Mouse (Mus musculus): ENCODE measurements around the gene Cnnm2. TPM values are rescaled to one million over a fixed set of nuclear protein-coding genes. Genes with fewer than 3 reads are reported as not detected.

The Cnnm2 gene
- polyA plus RNA-seq, 1 experiment from 2014 or later = 8.1 TPM

DNA sequence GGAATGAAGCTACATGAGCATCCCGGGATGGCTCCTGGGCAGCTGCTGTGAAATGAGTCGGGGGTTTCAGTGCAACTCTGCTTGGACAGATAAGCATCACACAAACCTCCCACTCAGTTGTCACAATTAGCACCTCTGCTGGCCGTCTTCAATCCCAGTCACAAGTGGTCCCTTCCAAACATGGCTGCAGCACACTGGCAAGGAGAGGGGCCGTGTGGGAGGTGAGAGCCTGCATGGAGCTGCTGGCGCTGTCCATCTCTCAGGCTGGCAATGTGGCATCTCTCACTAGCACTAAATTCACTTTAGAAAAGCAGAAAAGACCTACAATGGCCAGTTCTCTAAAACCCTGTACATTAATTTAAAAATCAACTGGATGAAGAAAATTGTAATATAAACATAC, 136.8 kb downstream of the Cnnm2 start:
- Histone ChIP-seq H3K27ac (replicated peaks; ENCODE audit: low read depth, low read length) (no peak overlapping the region), H3K4me1 (ENCODE audit: control insufficient read depth, insufficient read depth, low read length) (no peaks in the 10 kb centered on the region), H3K4me2 (ENCODE audit: low read length) (no peak overlapping the region), H3K4me3 (replicated peaks; ENCODE audit: low read depth, low read length) (no peak overlapping the region), H3K9ac (replicated peaks; ENCODE audit: low read length) (no peak overlapping the region), H3K9me3 (ENCODE audit: control insufficient read depth, low read length) (no peaks in the 10 kb centered on the region; the same call in 1 of the 2 replicates), H3K36me3 (ENCODE audit: control insufficient read depth, insufficient read depth, low read length) (peaks cover 39% of the 10 kb centered on the region), H3K27me3 (ENCODE audit: control insufficient read depth, insufficient read depth, low read length) (no peaks in the 10 kb centered on the region)
- ATAC-seq (ENCODE audit: low FRiP score, low TSS enrichment) (no peak), DNase-seq (no peak)
- 93% methylated on average over 5 of the region's 5 CpGs for WGBS

GRCm38 (mm10) chr19:46899306-46899705, 137.9 kb downstream of the Cnnm2 start:
- no peak for ATAC-seq (ENCODE audit: low FRiP score, low TSS enrichment)
- H3K27ac ChIP-seq (replicated peaks; ENCODE audit: low read depth, low read length) = no peak overlapping the region
- H3K27me3 ChIP-seq (ENCODE audit: control insufficient read depth, insufficient read depth, low read length) = no peaks in the 10 kb centered on the region
- no peaks in the 10 kb centered on the region for H3K4me1 ChIP-seq (ENCODE audit: control insufficient read depth, insufficient read depth, low read length)
- no peak overlapping the region for H3K9ac ChIP-seq (replicated peaks; ENCODE audit: low read length)
- H3K9me3 ChIP-seq (ENCODE audit: control insufficient read depth, low read length) = no peaks in the 10 kb centered on the region; the same call in 1 of the 2 replicates
- 69% methylated on average over 5 of the region's 5 CpGs for WGBS
- H3K36me3 ChIP-seq (ENCODE audit: control insufficient read depth, insufficient read depth, low read length) = peaks cover 31% of the 10 kb centered on the region
- no peak for DNase-seq
- H3K4me3 ChIP-seq (replicated peaks; ENCODE audit: low read depth, low read length) = no peak overlapping the region
- H3K4me2 ChIP-seq (ENCODE audit: low read length) = no peak overlapping the region

DNA sequence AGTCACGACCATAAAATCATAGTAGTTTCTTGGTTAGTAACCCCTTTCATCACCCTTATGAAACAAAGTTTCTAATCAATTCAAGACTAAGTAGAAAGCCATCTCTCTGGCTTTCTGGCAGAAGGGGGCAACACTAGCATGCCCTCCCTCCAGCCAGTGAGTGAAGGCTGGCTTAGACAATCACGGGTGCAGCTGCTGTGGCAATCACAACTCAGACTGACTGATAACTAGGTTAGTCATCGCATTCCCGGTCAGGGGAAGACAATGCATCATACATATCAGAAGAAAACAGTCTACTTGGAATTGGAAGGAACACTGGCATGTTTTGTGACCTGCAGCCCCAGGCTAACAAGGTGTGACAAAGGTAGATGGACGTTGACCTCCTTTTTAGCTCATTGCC, 138.5 kb downstream of the Cnnm2 start:
- DNase-seq (no peak), ATAC-seq (ENCODE audit: low FRiP score, low TSS enrichment) (no peak)
- no peaks in the 10 kb centered on the region; the same call in 1 of the 2 replicates for H3K9me3 ChIP-seq (ENCODE audit: control insufficient read depth, low read length)
- H3K36me3 ChIP-seq (ENCODE audit: control insufficient read depth, insufficient read depth, low read length) = peaks cover 28% of the 10 kb centered on the region
- no peaks in the 10 kb centered on the region for H3K4me1 ChIP-seq (ENCODE audit: control insufficient read depth, insufficient read depth, low read length)
- H3K4me3 ChIP-seq (replicated peaks; ENCODE audit: low read depth, low read length) = no peak overlapping the region
- no peak overlapping the region for H3K27ac ChIP-seq (replicated peaks; ENCODE audit: low read depth, low read length)
- no peak overlapping the region for H3K4me2 ChIP-seq (ENCODE audit: low read length)
- no peak overlapping the region for H3K9ac ChIP-seq (replicated peaks; ENCODE audit: low read length)
- 79% methylated on average over 5 of the region's 5 CpGs for WGBS
- H3K27me3 ChIP-seq (ENCODE audit: control insufficient read depth, insufficient read depth, low read length) = no peaks in the 10 kb centered on the region

DNA sequence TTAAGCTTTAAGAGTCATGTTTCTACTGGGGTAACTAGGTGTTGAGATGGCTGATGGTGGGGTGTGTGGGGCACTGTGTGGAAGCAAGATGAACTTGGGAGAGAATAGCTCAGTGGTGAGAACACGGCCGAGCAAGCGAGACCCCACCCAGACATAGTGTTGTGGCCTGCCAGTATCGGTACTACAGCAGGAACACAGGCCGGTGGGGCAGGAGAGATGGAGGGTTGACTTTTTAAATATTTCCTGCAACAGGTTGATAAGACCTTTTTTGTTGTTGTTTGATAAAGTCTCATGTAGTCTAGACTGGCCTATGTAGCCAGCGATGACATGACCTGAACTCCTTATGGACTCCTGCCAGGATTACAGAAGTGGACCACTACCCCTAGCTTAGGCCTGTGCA, 139.4 kb downstream of the Cnnm2 start:
- no peak overlapping the region for H3K27ac ChIP-seq (replicated peaks; ENCODE audit: low read depth, low read length)
- H3K36me3 ChIP-seq (ENCODE audit: control insufficient read depth, insufficient read depth, low read length) = peaks cover 24% of the 10 kb centered on the region
- no peak overlapping the region for H3K9ac ChIP-seq (replicated peaks; ENCODE audit: low read length)
- no peaks in the 10 kb centered on the region for H3K27me3 ChIP-seq (ENCODE audit: control insufficient read depth, insufficient read depth, low read length)
- H3K4me1 ChIP-seq (ENCODE audit: control insufficient read depth, insufficient read depth, low read length) = no peaks in the 10 kb centered on the region
- H3K4me3 ChIP-seq (replicated peaks; ENCODE audit: low read depth, low read length) = no peak overlapping the region
- no peak for DNase-seq
- WGBS = 98% methylated on average over 6 of the region's 6 CpGs
- H3K4me2 ChIP-seq (ENCODE audit: low read length) = no peak overlapping the region
- no peaks in the 10 kb centered on the region; the same call in 1 of the 2 replicates for H3K9me3 ChIP-seq (ENCODE audit: control insufficient read depth, low read length)
- no peak for ATAC-seq (ENCODE audit: low FRiP score, low TSS enrichment)

- Histone ChIP-seq H3K9me3 (ENCODE audit: control insufficient read depth, low read length) (no peaks in the 10 kb centered on the region; the same call in 1 of the 2 replicates), H3K4me1 (ENCODE audit: control insufficient read depth, insufficient read depth, low read length) (no peaks in the 10 kb centered on the region)
- ATAC-seq (ENCODE audit: low FRiP score, low TSS enrichment) = no peak
These were observed 139.9 kb downstream of the Cnnm2 start for GRCm38 (mm10) chr19:46901323-46901722.

GRCm38 (mm10) chr19:46903379-46903778, 142.0 kb downstream of the Cnnm2 start:
- no peak overlapping the region for H3K27ac ChIP-seq (replicated peaks; ENCODE audit: low read depth, low read length)
- DNase-seq = no peak
- 92% methylated on average over 5 of the region's 5 CpGs for WGBS
- no peaks in the 10 kb centered on the region for H3K27me3 ChIP-seq (ENCODE audit: control insufficient read depth, insufficient read depth, low read length)
- no peak overlapping the region for H3K4me2 ChIP-seq (ENCODE audit: low read length)
- H3K9me3 ChIP-seq (ENCODE audit: control insufficient read depth, low read length) = no peaks in the 10 kb centered on the region
- ATAC-seq (ENCODE audit: low FRiP score, low TSS enrichment) = no peak
- H3K36me3 ChIP-seq (ENCODE audit: control insufficient read depth, insufficient read depth, low read length) = peaks cover 5% of the 10 kb centered on the region
- no peak overlapping the region for H3K4me3 ChIP-seq (replicated peaks; ENCODE audit: low read depth, low read length)
- no peak overlapping the region for H3K9ac ChIP-seq (replicated peaks; ENCODE audit: low read length)
- H3K4me1 ChIP-seq (ENCODE audit: control insufficient read depth, insufficient read depth, low read length) = no peaks in the 10 kb centered on the region

More at GRCm38 (mm10) chr19:46901323-46901722, 139.9 kb downstream of the Cnnm2 start:
- 92% methylated on average over 5 of the region's 5 CpGs for WGBS
- DNase-seq = no peak
- Histone ChIP-seq H3K4me3 (replicated peaks; ENCODE audit: low read depth, low read length) (no peak overlapping the region), H3K27me3 (ENCODE audit: control insufficient read depth, insufficient read depth, low read length) (no peaks in the 10 kb centered on the region), H3K27ac (replicated peaks; ENCODE audit: low read depth, low read length) (no peak overlapping the region), H3K36me3 (ENCODE audit: control insufficient read depth, insufficient read depth, low read length) (peaks cover 19% of the 10 kb centered on the region), H3K4me2 (ENCODE audit: low read length) (no peak overlapping the region), H3K9ac (replicated peaks; ENCODE audit: low read length) (no peak overlapping the region)

- no peak overlapping the region for H3K4me2 ChIP-seq (ENCODE audit: low read length)
- no peaks in the 10 kb centered on the region for H3K27me3 ChIP-seq (ENCODE audit: control insufficient read depth, insufficient read depth, low read length)
- no peaks in the 10 kb centered on the region for H3K9me3 ChIP-seq (ENCODE audit: control insufficient read depth, low read length)
- no peak overlapping the region for H3K9ac ChIP-seq (replicated peaks; ENCODE audit: low read length)
- no peaks in the 10 kb centered on the region for H3K4me1 ChIP-seq (ENCODE audit: control insufficient read depth, insufficient read depth, low read length)
- ATAC-seq (ENCODE audit: low FRiP score, low TSS enrichment) (no peak), DNase-seq (no peak)
- no peaks in the 10 kb centered on the region for H3K36me3 ChIP-seq (ENCODE audit: control insufficient read depth, insufficient read depth, low read length)
- H3K4me3 ChIP-seq (replicated peaks; ENCODE audit: low read depth, low read length) = no peak overlapping the region
- H3K27ac ChIP-seq (replicated peaks; ENCODE audit: low read depth, low read length) = no peak overlapping the region
- WGBS = 93% methylated on average over 1 of the region's 1 CpGs
These were observed 143.5 kb downstream of the Cnnm2 start for GRCm38 (mm10) chr19:46904907-46905306.

GRCm38 (mm10) chr19:46905383-46905782, 144.0 kb downstream of the Cnnm2 start:
- DNase-seq (no peak), ATAC-seq (ENCODE audit: low FRiP score, low TSS enrichment) (no peak)
- Histone ChIP-seq H3K36me3 (ENCODE audit: control insufficient read depth, insufficient read depth, low read length) (no peaks in the 10 kb centered on the region), H3K9ac (replicated peaks; ENCODE audit: low read length) (no peak overlapping the region), H3K27me3 (ENCODE audit: control insufficient read depth, insufficient read depth, low read length) (no peaks in the 10 kb centered on the region), H3K4me1 (ENCODE audit: control insufficient read depth, insufficient read depth, low read length) (no peaks in the 10 kb centered on the region), H3K9me3 (ENCODE audit: control insufficient read depth, low read length) (no peaks in the 10 kb centered on the region), H3K4me3 (replicated peaks; ENCODE audit: low read depth, low read length) (no peak overlapping the region), H3K27ac (replicated peaks; ENCODE audit: low read depth, low read length) (no peak overlapping the region), H3K4me2 (ENCODE audit: low read length) (no peak overlapping the region)

DNA sequence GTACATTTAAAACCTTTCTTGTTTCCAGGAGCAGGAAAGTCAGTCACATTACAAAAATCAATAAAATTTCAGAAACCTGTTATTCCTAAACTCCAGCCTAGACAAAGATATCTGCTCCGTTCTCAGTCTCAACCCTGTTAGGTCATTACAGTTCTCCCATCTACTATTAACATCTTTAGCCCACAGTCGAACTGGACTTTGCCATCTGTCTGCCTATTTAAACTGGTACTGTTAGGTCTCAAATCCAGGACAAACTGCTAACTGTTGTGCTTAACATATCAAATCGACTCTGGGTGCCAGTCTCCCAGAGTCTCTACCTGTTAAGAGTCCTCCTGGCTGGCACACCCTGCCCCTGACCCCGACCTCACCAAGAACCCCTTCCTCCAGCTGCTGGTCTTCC, 144.6 kb downstream of the Cnnm2 start:
- ATAC-seq (ENCODE audit: low FRiP score, low TSS enrichment) = no peak
- H3K4me1 ChIP-seq (ENCODE audit: control insufficient read depth, insufficient read depth, low read length) = no peaks in the 10 kb centered on the region
- WGBS = 90% methylated on average over 4 of the region's 4 CpGs
- H3K27ac ChIP-seq (replicated peaks; ENCODE audit: low read depth, low read length) = no peak overlapping the region
- H3K9me3 ChIP-seq (ENCODE audit: control insufficient read depth, low read length) = no peaks in the 10 kb centered on the region
- no peaks in the 10 kb centered on the region for H3K27me3 ChIP-seq (ENCODE audit: control insufficient read depth, insufficient read depth, low read length)
- H3K9ac ChIP-seq (replicated peaks; ENCODE audit: low read length) = no peak overlapping the region
- no peaks in the 10 kb centered on the region for H3K36me3 ChIP-seq (ENCODE audit: control insufficient read depth, insufficient read depth, low read length)
- no peak overlapping the region for H3K4me2 ChIP-seq (ENCODE audit: low read length)
- H3K4me3 ChIP-seq (replicated peaks; ENCODE audit: low read depth, low read length) = no peak overlapping the region
- no peak for DNase-seq
